Comparison of ENCODE assay signal across 17 mouse cellular contexts in genomic region chr9:42458741-42459515, GRCm38 (mm10). TPM values are rescaled to one million over a fixed set of nuclear protein-coding genes. Genes with fewer than 3 reads are reported as not detected.
DNase-seq lines count a peak whose midpoint lies in the region; ATAC-seq and TF ChIP-seq lines count a peak whose summit lies in the region.
"Had no signal": no experiment of that assay in that cellular context is flagged by ENCODE, and none has a peak within 500 bp of the region (broad histone marks: within the 10 kb centered on the region; RNA-seq: fewer than 3 reads in every experiment).

No protein-coding gene starts in this region.

- peak; percentile 29 for DNase-seq in adrenal gland, postnatal 14 days
- DNase-seq in adrenal gland, postnatal 4 days (ENCODE audit: low spot score in 2 of 2) = no peak
- DNase-seq in kidney, postnatal 25 days = peak; percentile 30 to 74
- DNase-seq in MEL (ENCODE audit: low read depth, low spot score) = peak; percentile 35
- DNase-seq in c-Kit-positive CD71-positive TER-119-positive erythroid progenitor cells, embryonic 14.5 days (ENCODE audit: low spot score) = no peak
- DNase-seq: cerebellum, postnatal 10 days; layer of hippocampus, adult 9-11 months had no signal

- no peak for TF ChIP-seq CTCF in MEL (IDR thresholded peaks at IDR 0.05 in 2 of 3, conservative IDR thresholded peaks at IDR 0.05 in 1 of 3; ENCODE audit: control insufficient read depth in 1 of 3, insufficient read depth in 1 of 3, low read depth in 2 of 3, low read length in 3 of 3, poor library complexity in 1 of 3, severe bottlenecking in 1 of 3)

- no peak overlapping the region for H3K9ac ChIP-seq in kidney, embryonic 14.5 days (ENCODE audit: low read depth, low read length)
- H3K9ac ChIP-seq in MEL (ENCODE audit: control insufficient read depth, low read depth, low read length, poor library complexity, severe bottlenecking) = peak overlapping the region; percentile 78
- H3K9ac ChIP-seq in liver, embryonic 16.5 days (ENCODE audit: low read depth, low read length) = peak overlapping the region; percentile 57; the same call in 1 of the 2 replicates
- H3K9ac ChIP-seq: forebrain, embryonic 13.5 days; hindbrain, embryonic 15.5 days; limb, embryonic 12.5 days had no signal

- H3K9me3 ChIP-seq in kidney, embryonic 14.5 days (ENCODE audit: control insufficient read depth, low read length) = no peaks in the 10 kb centered on the region
- H3K9me3 ChIP-seq in MEL (replicated peaks; ENCODE audit: insufficient read depth, low read length) = no peaks in the 10 kb centered on the region
- H3K9me3 ChIP-seq in liver, embryonic 16.5 days (replicated peaks; ENCODE audit: control insufficient read depth, low read length) = no peaks in the 10 kb centered on the region
- H3K9me3 ChIP-seq: forebrain, embryonic 13.5 days; hindbrain, embryonic 15.5 days; limb, embryonic 12.5 days; megakaryocyte, embryonic 14.5 days had no signal

- WGBS in kidney, embryonic 14.5 days = 63% methylated on average over 9 of the region's 9 CpGs
- 71% methylated on average over 9 of the region's 9 CpGs for WGBS in liver, embryonic 16.5 days (ENCODE audit: insufficient replicate concordance)

- ATAC-seq in kidney, embryonic 14.5 days (ENCODE audit: low FRiP score, low TSS enrichment) = no peak
- ATAC-seq in liver, embryonic 16.5 days (ENCODE audit: low read depth) = no peak
- ATAC-seq in activated CD4-positive, CD25-positive, alpha-beta regulatory T cell, adult 4 months = no peak
- ATAC-seq: forebrain, embryonic 13.5 days; Patski had no signal

- TF ChIP-seq RAD21 in MEL (IDR thresholded peaks at IDR 0.05; ENCODE audit: low read depth, low read length) = no peak

- H3K79me2 ChIP-seq in MEL (ENCODE audit: control insufficient read depth, insufficient read depth, low read length, poor library complexity) = peaks cover 54% of the 10 kb centered on the region

- H3K27ac ChIP-seq in kidney, embryonic 14.5 days (ENCODE audit: low read depth, low read length) = no peak overlapping the region
- H3K27ac ChIP-seq in MEL (ENCODE audit: control insufficient read depth, low read depth, low read length) = peak overlapping the region; percentile 99; the same call in 1 of the 2 replicates
- no peak overlapping the region for H3K27ac ChIP-seq in liver, embryonic 16.5 days (ENCODE audit: low read length)
- H3K27ac ChIP-seq: forebrain, embryonic 13.5 days; hindbrain, embryonic 15.5 days; limb, embryonic 12.5 days had no signal

- TF ChIP-seq EP300 in MEL (IDR thresholded peaks at IDR 0.05; ENCODE audit: low read depth in 1 of 2, low read length in 2 of 2) = no peak

- no peaks in the 10 kb centered on the region for H3K27me3 ChIP-seq in kidney, embryonic 14.5 days (ENCODE audit: control insufficient read depth, insufficient read depth, low read length)
- H3K27me3 ChIP-seq in MEL (ENCODE audit: control insufficient read depth in 1 of 2, insufficient read depth in 2 of 2, low read length in 2 of 2) = no peaks in the 10 kb centered on the region
- H3K27me3 ChIP-seq in liver, embryonic 16.5 days (ENCODE audit: control insufficient read depth, insufficient read depth, low read depth, low read length) = no peaks in the 10 kb centered on the region
- H3K27me3 ChIP-seq: forebrain, embryonic 13.5 days; hindbrain, embryonic 15.5 days; limb, embryonic 12.5 days; megakaryocyte, embryonic 14.5 days; Patski had no signal

- peaks cover 25% of the 10 kb centered on the region; the same call in 1 of the 2 replicates for H3K4me1 ChIP-seq in kidney, embryonic 14.5 days (ENCODE audit: control insufficient read depth, insufficient read depth, low read length)
- peaks cover 2 to 13% of the 10 kb centered on the region in 2 experiments for H3K4me1 ChIP-seq in MEL (ENCODE audit: control insufficient read depth in 1 of 2, insufficient read depth in 2 of 2, low read length in 2 of 2)
- H3K4me1 ChIP-seq in liver, embryonic 16.5 days (ENCODE audit: control insufficient read depth, low read depth, low read length) = peaks cover 52% of the 10 kb centered on the region

- TF ChIP-seq POLR2A in MEL (IDR thresholded peaks at IDR 0.05; ENCODE audit: control insufficient read depth in 1 of 2, insufficient read depth in 1 of 2, low read depth in 1 of 2, low read length in 2 of 2, poor library complexity in 1 of 2) = no peak

- no peak overlapping the region for H3K4me2 ChIP-seq in kidney, embryonic 14.5 days (replicated peaks; ENCODE audit: low read depth, low read length)
- peak overlapping the region; percentile 48 for H3K4me2 ChIP-seq in liver, embryonic 16.5 days (ENCODE audit: low read depth, low read length)
- H3K4me2 ChIP-seq: forebrain, embryonic 13.5 days; heart, embryonic 11.5 days; hindbrain, embryonic 15.5 days; limb, embryonic 12.5 days had no signal

- H3K36me3 ChIP-seq in kidney, embryonic 14.5 days (ENCODE audit: control insufficient read depth, insufficient read depth, low read length) = no peaks in the 10 kb centered on the region; the same call in 1 of the 2 replicates
- peaks cover 6 to 20% of the 10 kb centered on the region in 2 experiments for H3K36me3 ChIP-seq in MEL (ENCODE audit: control insufficient read depth in 1 of 2, insufficient read depth in 2 of 2, low read length in 2 of 2)
- peaks cover 3% of the 10 kb centered on the region; the same call in 1 of the 2 replicates for H3K36me3 ChIP-seq in liver, embryonic 16.5 days (ENCODE audit: control insufficient read depth, insufficient read depth)
- H3K36me3 ChIP-seq: hindbrain, embryonic 15.5 days had no signal

- no peak overlapping the region for H3K4me3 ChIP-seq in kidney, embryonic 14.5 days (ENCODE audit: low read length)
- peak overlapping the region; percentile 53 to 72 for H3K4me3 ChIP-seq in MEL (ENCODE audit: control insufficient read depth in 1 of 2, insufficient read depth in 1 of 2, low read depth in 2 of 2, low read length in 2 of 2)
- H3K4me3 ChIP-seq in liver, embryonic 16.5 days (ENCODE audit: low read depth, low read length) = peak overlapping the region; percentile 53
- H3K4me3 ChIP-seq: forebrain, embryonic 13.5 days; hindbrain, embryonic 15.5 days; limb, embryonic 12.5 days; megakaryocyte, embryonic 14.5 days had no signal

TF ChIP-seq in MEL, 35 proteins besides CTCF, POLR2A, EP300 and RAD21:
- no peak for TF ChIP-seq ETS1 (IDR thresholded peaks at IDR 0.05; ENCODE audit: low read depth, low read length)
- TF ChIP-seq CHD1 (IDR thresholded peaks at IDR 0.05; ENCODE audit: low read depth, low read length) = no peak
- TF ChIP-seq GATA1 (IDR thresholded peaks at IDR 0.05; ENCODE audit: low read depth, low read length) = no peak
- TF ChIP-seq RCOR1 (IDR thresholded peaks at IDR 0.05; ENCODE audit: low read depth, low read length) = no peak
- TF ChIP-seq NELFE (IDR thresholded peaks at IDR 0.05; ENCODE audit: low read depth, low read length) = no peak
- TF ChIP-seq HCFC1 (IDR thresholded peaks at IDR 0.05; ENCODE audit: low read depth, low read length) = no peak
- no peak for TF ChIP-seq MAFK (IDR thresholded peaks at IDR 0.05; ENCODE audit: borderline replicate concordance, low read depth, low read length)
- no peak for TF ChIP-seq USF1 (IDR thresholded peaks at IDR 0.05; ENCODE audit: low read depth, low read length)
- no peak for TF ChIP-seq TCF12 (IDR thresholded peaks at IDR 0.05; ENCODE audit: low read depth, low read length)
- TF ChIP-seq POLR2AphosphoS5 (IDR thresholded peaks at IDR 0.05; ENCODE audit: borderline replicate concordance, low read depth, low read length) = no peak
- TF ChIP-seq ZKSCAN1 (IDR thresholded peaks at IDR 0.05; ENCODE audit: low read depth, low read length) = no peak
- no peak for TF ChIP-seq POLR2AphosphoS2 (IDR thresholded peaks at IDR 0.05; ENCODE audit: low read length)
- no peak for TF ChIP-seq UBTF (IDR thresholded peaks at IDR 0.05; ENCODE audit: borderline replicate concordance, insufficient read depth, low read depth, low read length)
- TF ChIP-seq MEF2A (IDR thresholded peaks at IDR 0.05; ENCODE audit: extremely low read depth, insufficient replicate concordance, low read depth, low read length, poor library complexity, severe bottlenecking) = no peak
- TF ChIP-seq MYB (IDR thresholded peaks at IDR 0.05; ENCODE audit: low read depth, low read length) = no peak
- TF ChIP-seq JUND (IDR thresholded peaks at IDR 0.05; ENCODE audit: low read depth, low read length) = no peak
- no peak for TF ChIP-seq GABPA (IDR thresholded peaks at IDR 0.05; ENCODE audit: low read depth, low read length)
- no peak for TF ChIP-seq ZNF384 (IDR thresholded peaks at IDR 0.05; ENCODE audit: low read depth, low read length)
- no peak for TF ChIP-seq NRF1 (IDR thresholded peaks at IDR 0.05; ENCODE audit: insufficient read depth, low read depth, low read length, poor library complexity, severe bottlenecking)
- no peak for TF ChIP-seq KAT2A (conservative IDR thresholded peaks at IDR 0.05; ENCODE audit: low read depth, low read length)

RNA-seq across cellular contexts. Expression of gene Tbcel, which starts 48.7 kb away (rescaled TPM):
- total RNA-seq in adrenal gland, postnatal 14 days (2021) = 43.2 and 51.3 TPM in 2 replicates
- 10 to 100 TPM; 66.5 to 76.7 TPM for total RNA-seq in adrenal gland, postnatal 4 days (2021)
- polyA plus RNA-seq in kidney, embryonic 14.5 days (2014; fragmentation: Nextera tagmentation; extraction: Ambion mirVana) = 6.6 and 7.3 TPM in 2 replicates
- 13.8 and 15.5 TPM in 2 replicates for total RNA-seq in MEL (2012; rRNA removed)
- polyA plus RNA-seq in MEL (2012; ENCODE audit: insufficient read depth in 1 of 2, insufficient read length in 2 of 2, low read depth in 1 of 2, low replicate concordance in 2 of 2, missing spikeins in 1 of 2) = 10 to 100 TPM; 20.4 to 39.8 TPM
- polyA plus RNA-seq in liver, embryonic 16.5 days (2015; fragmentation: Nextera tagmentation; extraction: Ambion mirVana) = 11.6 and 13.0 TPM in 2 replicates
- polyA plus RNA-seq in activated CD4-positive, CD25-positive, alpha-beta regulatory T cell, adult 4 months (2017; shearing (Covaris generic)) = 1 to 10 TPM; 7.5 to 8.2 TPM

RNA-seq across cellular contexts. Expression of gene Tecta, which starts 59.2 kb away (rescaled TPM):
- 0.11 and 0.22 TPM in 2 replicates for total RNA-seq in adrenal gland, postnatal 14 days (2021)
- total RNA-seq in adrenal gland, postnatal 4 days (2021) = under 1 TPM; 0.39 to 0.56 TPM
- polyA plus RNA-seq in kidney, embryonic 14.5 days (2014; fragmentation: Nextera tagmentation; extraction: Ambion mirVana) = 0.24 and 0.43 TPM in 2 replicates
- total RNA-seq in MEL (2012; rRNA removed) = not detected in 2 replicates
- polyA plus RNA-seq in MEL (2012; ENCODE audit: insufficient read depth in 1 of 2, insufficient read length in 2 of 2, low read depth in 1 of 2, low replicate concordance in 2 of 2, missing spikeins in 1 of 2) = not detected
- polyA plus RNA-seq in liver, embryonic 16.5 days (2015; fragmentation: Nextera tagmentation; extraction: Ambion mirVana) = 0.02 and 0.14 TPM in 2 replicates
- polyA plus RNA-seq in activated CD4-positive, CD25-positive, alpha-beta regulatory T cell, adult 4 months (2017; shearing (Covaris generic)) = not detected
- total RNA-seq: monocyte, adult 5-6 weeks had no signal

Comparison
In these comparisons a context has a peak if more than half of its experiments do, and no peak if none do; other contexts are left out.
1. DNase-seq: peak in adrenal gland, postnatal 14 days (single experiment), kidney, postnatal 25 days (2 of 2) and MEL (single experiment); none in adrenal gland, postnatal 4 days (0 of 2) and c-Kit-positive CD71-positive TER-119-positive erythroid progenitor cells, embryonic 14.5 days (single experiment).